Mouse (Mus musculus) gastrocnemius, adult 18-20 months (tissue): ENCODE measurements around the gene Plet1. TPM values are rescaled to one million over a fixed set of nuclear protein-coding genes. Genes with fewer than 3 reads are reported as not detected.
A peak's percentile ranks its signal among the peaks of the same experiment; 100 is the strongest.

ENCODE experiments used
- DNase-seq: peaks from one replicate; pipeline ENCODE4 v3.0.0; 2021; ENCODE audit warnings: low spot score
- total RNA-seq, 2 experiments: library from RNA; stranded (reverse); gene quantifications; 2 replicates each; pipeline ENCODE4 v1.2.3; 2021

Plet1 gene
- total RNA-seq, 2 experiments from 2014 or later = not detected

GRCm38 (mm10) chr9:50495405-50496150, 1.3 kb downstream of the Plet1 start:
- DNase-seq = no peak

- DNase-seq = no peak
Measured at GRCm38 (mm10) chr9:50496151-50496505, 1.8 kb downstream of the Plet1 start.

GRCm38 (mm10) chr9:50496546-50496945, 2.2 kb downstream of the Plet1 start:
- no peak for DNase-seq

GRCm38 (mm10) chr9:50497076-50497475, 2.8 kb downstream of the Plet1 start:
- no peak for DNase-seq

GRCm38 (mm10) chr9:50497536-50497935, 3.2 kb downstream of the Plet1 start:
- no peak for DNase-seq

- no peak for DNase-seq
Measured at GRCm38 (mm10) chr9:50498815-50499214, 4.5 kb downstream of the Plet1 start.

GRCm38 (mm10) chr9:50499781-50500180, 5.5 kb downstream of the Plet1 start:
- DNase-seq = no peak

GRCm38 (mm10) chr9:50500467-50500973, 6.2 kb downstream of the Plet1 start:
- DNase-seq = no peak

- DNase-seq = no peak
Measured at GRCm38 (mm10) chr9:50500974-50501501, 6.7 kb downstream of the Plet1 start.

GRCm38 (mm10) chr9:50502949-50503348, 8.6 kb downstream of the Plet1 start:
- DNase-seq = no peak

GRCm38 (mm10) chr9:50505405-50505804, 11.1 kb downstream of the Plet1 start:
- DNase-seq = no peak

- DNase-seq = no peak
Measured at GRCm38 (mm10) chr9:50507570-50507969, 13.2 kb downstream of the Plet1 start.

- no peak for DNase-seq
Measured at GRCm38 (mm10) chr9:50515462-50515861, 21.1 kb downstream of the Plet1 start.

- no peak for DNase-seq
Measured at GRCm38 (mm10) chr9:50518781-50519180, 24.5 kb downstream of the Plet1 start.

- DNase-seq = no peak
Measured at GRCm38 (mm10) chr9:50520748-50521147, 26.4 kb downstream of the Plet1 start.

- DNase-seq = no peak
Measured at GRCm38 (mm10) chr9:50521562-50521961, 27.2 kb downstream of the Plet1 start.

GRCm38 (mm10) chr9:50522574-50522973, 28.2 kb downstream of the Plet1 start:
- no peak for DNase-seq

GRCm38 (mm10) chr9:50524936-50525335, 30.6 kb downstream of the Plet1 start:
- no peak for DNase-seq

- DNase-seq = no peak
Measured at GRCm38 (mm10) chr9:50525585-50525984, 31.3 kb downstream of the Plet1 start.

GRCm38 (mm10) chr9:50527860-50528259, 33.5 kb downstream of the Plet1 start:
- DNase-seq = no peak

- DNase-seq = peak; percentile 97
Measured at GRCm38 (mm10) chr9:50528293-50528892, 34.1 kb downstream of the Plet1 start, which contains the start of gene Pts. TSS of gene Pts (minus strand) at chr9:50528724.

- DNase-seq = no peak
Measured at GRCm38 (mm10) chr9:50530890-50531289, 36.6 kb downstream of the Plet1 start.

GRCm38 (mm10) chr9:50533328-50533727, 39.0 kb downstream of the Plet1 start:
- DNase-seq = no peak
